Mouse (Mus musculus) adrenal gland, adult 8-10 months (tissue): Measurements from ENCODE around the gene Psmd4. TPM values are rescaled to one million over a fixed set of nuclear protein-coding genes. Genes with fewer than 3 reads are reported as not detected.
"Not testable (repeated sequence)": the region's sequence is repeated elsewhere in the genome, so short reads cannot be mapped to it uniquely, and the experiment has no call there.

Source experiments
- DNase-seq: peaks from one replicate; pipeline ENCODE4 v3.0.0; 2022
- total RNA-seq, 4 experiments: library from RNA; stranded (reverse); gene quantifications; 2 replicates each; pipeline ENCODE4 v1.2.4; 2022

The Psmd4 gene
- total RNA-seq, 4 experiments from 2014 or later, result 219 to 265 (median 258) TPM

- no peak for DNase-seq
Observed at GRCm38 (mm10) chr3:95024551-95024950, 17.9 kb downstream of the Psmd4 start.

GRCm38 (mm10) chr3:95020956-95021355, 21.5 kb downstream of the Psmd4 start:
- not testable (repeated sequence) for DNase-seq

GRCm38 (mm10) chr3:95018741-95019140, 23.7 kb downstream of the Psmd4 start:
- no peak for DNase-seq

GRCm38 (mm10) chr3:95016532-95017056, 25.8 kb downstream of the Psmd4 start:
- no peak for DNase-seq

- DNase-seq, result peak; percentile 95
Observed at GRCm38 (mm10) chr3:95015891-95016531, 26.4 kb downstream of the Psmd4 start.

GRCm38 (mm10) chr3:95015337-95015872, 27.0 kb downstream of the Psmd4 start, which contains the start of gene Zfp687:
Zfp687 (minus strand) TSS chr3:95015448.
- DNase-seq, result peak; percentile 100

- DNase-seq, result peak; percentile 67
Observed at GRCm38 (mm10) chr3:95014428-95015151, 27.8 kb downstream of the Psmd4 start.

- DNase-seq, result no peak
Observed at GRCm38 (mm10) chr3:95013699-95014427, 28.6 kb downstream of the Psmd4 start.

GRCm38 (mm10) chr3:95012982-95013381, 29.4 kb downstream of the Psmd4 start:
- DNase-seq, result no peak

GRCm38 (mm10) chr3:95010396-95010795, 32.0 kb downstream of the Psmd4 start:
- DNase-seq, result no peak

GRCm38 (mm10) chr3:95007706-95008105, 34.7 kb downstream of the Psmd4 start:
- DNase-seq, result peak; percentile 64

- no peak for DNase-seq
Observed at GRCm38 (mm10) chr3:95005651-95006050, 36.8 kb downstream of the Psmd4 start.

- DNase-seq, result no peak
Observed at GRCm38 (mm10) chr3:95003273-95003672, 39.1 kb downstream of the Psmd4 start.

- no peak for DNase-seq
Observed at GRCm38 (mm10) chr3:95002569-95002968, 39.8 kb downstream of the Psmd4 start.

GRCm38 (mm10) chr3:94996946-94997345, 45.5 kb downstream of the Psmd4 start:
- DNase-seq, result no peak

GRCm38 (mm10) chr3:94989159-94989761, 53.2 kb downstream of the Psmd4 start:
- DNase-seq, result no peak

GRCm38 (mm10) chr3:94987578-94987977, 54.8 kb downstream of the Psmd4 start:
- DNase-seq, result peak; percentile 80

- DNase-seq, result no peak
Observed at GRCm38 (mm10) chr3:94985513-94985912, 56.9 kb downstream of the Psmd4 start.

- no peak for DNase-seq
Observed at GRCm38 (mm10) chr3:94984312-94984711, 58.1 kb downstream of the Psmd4 start.
